7 mouse cellular contexts compared by ENCODE assay signal in the genomic region with DNA sequence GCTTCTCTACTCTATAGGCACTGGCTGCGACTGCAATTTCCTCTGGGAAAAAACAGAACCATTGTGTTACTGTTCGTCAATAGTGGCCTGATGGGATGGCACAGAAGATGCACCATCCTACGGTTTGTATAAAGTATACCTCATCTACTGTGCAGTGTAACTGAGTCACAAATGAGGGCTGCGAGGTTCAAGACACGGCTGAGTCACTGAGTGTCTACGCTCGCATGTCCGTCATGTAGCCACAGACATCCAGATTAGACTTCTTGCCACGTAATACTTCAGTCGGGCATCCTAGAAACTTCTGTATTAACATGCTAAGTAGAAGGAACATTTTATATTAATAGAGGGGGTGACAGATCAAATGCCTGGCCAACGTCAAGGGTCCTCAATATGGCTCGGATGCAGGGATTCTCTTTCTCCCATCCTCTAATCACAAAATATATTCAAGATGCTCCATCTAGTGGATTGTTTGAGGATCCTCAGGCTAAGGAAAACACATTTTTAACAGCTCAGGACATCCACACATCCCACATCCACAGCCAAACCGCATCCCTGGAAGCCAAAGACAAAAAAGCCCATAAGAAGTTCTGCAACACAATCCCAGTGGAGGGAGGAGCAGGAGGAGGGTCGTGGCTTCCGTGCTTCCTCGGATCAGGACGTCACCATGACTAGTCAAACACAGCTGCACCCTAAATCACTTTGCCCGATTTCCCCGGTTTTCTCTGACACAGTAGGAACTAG. TPM values are rescaled to one million over a fixed set of nuclear protein-coding genes. Genes with fewer than 3 reads are reported as not detected.
DNase-seq lines count a peak whose midpoint lies in the region; ATAC-seq and TF ChIP-seq lines count a peak whose summit lies in the region.

No protein-coding gene starts in this region.

- TF ChIP-seq CTCF in kidney, postnatal 0 days (IDR thresholded peaks at IDR 0.05; ENCODE audit: low read depth), result peak; percentile 79
- TF ChIP-seq CTCF in gastrocnemius, adult 2 months (IDR thresholded peaks at IDR 0.05), result peak; percentile 73

- H3K4me2 ChIP-seq in kidney, postnatal 0 days (ENCODE audit: low read length), result 0 out of 2 replicates have a peak overlapping the region, but pooled peaks have one; percentile 12
- H3K4me2 ChIP-seq in neural tube, embryonic 14.5 days (ENCODE audit: low read depth, low read length), result no peak overlapping the region

- no peaks in the 10 kb centered on the region for H3K27me3 ChIP-seq in kidney, postnatal 0 days (ENCODE audit: insufficient read depth, low read length)
- H3K27me3 ChIP-seq in neural tube, embryonic 14.5 days (ENCODE audit: control insufficient read depth, insufficient read depth, low read length), result no peaks in the 10 kb centered on the region

- no peak overlapping the region for H3K27ac ChIP-seq in kidney, postnatal 0 days
- peak overlapping the region; percentile 72 for H3K27ac ChIP-seq in gastrocnemius, adult 2 months
- no peak overlapping the region for H3K27ac ChIP-seq in neural tube, embryonic 14.5 days (ENCODE audit: low read depth, low read length)

- H3K4me3 ChIP-seq in kidney, postnatal 0 days (replicated peaks; ENCODE audit: low read depth, low read length), result no peak overlapping the region
- H3K4me3 ChIP-seq in gastrocnemius, adult 2 months, result peak overlapping the region; percentile 24
- no peak overlapping the region for H3K4me3 ChIP-seq in neural tube, embryonic 14.5 days (ENCODE audit: low read depth, low read length)

- 48% methylated on average over 19 of the region's 19 CpGs for WGBS in kidney, postnatal 0 days
- 55% methylated on average over 19 of the region's 19 CpGs for WGBS in neural tube, embryonic 14.5 days

- no peaks in the 10 kb centered on the region for H3K36me3 ChIP-seq in kidney, postnatal 0 days (ENCODE audit: insufficient read depth, low read length)
- no peaks in the 10 kb centered on the region for H3K36me3 ChIP-seq in neural tube, embryonic 14.5 days (ENCODE audit: control insufficient read depth, insufficient read depth, low read length)

- ATAC-seq in kidney, postnatal 0 days (replicated peaks; ENCODE audit: low FRiP score, low read depth), result no peak; the same call in 1 of the 2 replicates
- peak; percentile 58; the same call in 1 of the 2 replicates for ATAC-seq in neural tube, embryonic 14.5 days (ENCODE audit: low read depth)

- intact Hi-C loops in gastrocnemius, adult 2 months (cut with DNase I), result loop anchor here (5.0 kb wide), 2 partner anchors 56 to 106 kb away; no protein-coding TSS in a partner anchor

- peak; percentile 85 for DNase-seq in kidney, postnatal 0 days (ENCODE audit: low spot score)
- no peak for DNase-seq in kidney, postnatal 14 days
- DNase-seq in brain, adult 2 months (ENCODE audit: low read depth, low spot score), result peak; percentile 60
- DNase-seq in gastrocnemius, adult 2 months, result peak; percentile 39
- no peak for DNase-seq in testis, postnatal 14 days (ENCODE audit: low spot score)
- DNase-seq in right cerebral cortex, postnatal 4 days, result no peak

- H3K9ac ChIP-seq in kidney, postnatal 0 days (ENCODE audit: low read depth, low read length), result no peak overlapping the region
- no peak overlapping the region for H3K9ac ChIP-seq in neural tube, embryonic 14.5 days (replicated peaks; ENCODE audit: low read depth, low read length)

- H3K4me1 ChIP-seq in kidney, postnatal 0 days (replicated peaks; ENCODE audit: insufficient read depth, low read length), result no peaks in the 10 kb centered on the region
- H3K4me1 ChIP-seq in neural tube, embryonic 14.5 days (ENCODE audit: control insufficient read depth, insufficient read depth, low read length), result peaks cover 4% of the 10 kb centered on the region; the same call in 1 of the 2 replicates

- H3K9me3 ChIP-seq in kidney, postnatal 0 days (replicated peaks; ENCODE audit: low read length), result no peaks in the 10 kb centered on the region
- no peaks in the 10 kb centered on the region for H3K9me3 ChIP-seq in neural tube, embryonic 14.5 days (ENCODE audit: control insufficient read depth, low read length)

RNA-seq across cellular contexts. Expression of gene Dock9, which starts 44.8 kb away (rescaled TPM):
- 11.1 TPM in 2 replicates for polyA plus RNA-seq in kidney, postnatal 0 days (2015; fragmentation: Nextera tagmentation; extraction: Ambion mirVana)
- total RNA-seq in gastrocnemius, adult 2 months (2021), result 10 to 100 TPM; 15.3 to 21.4 TPM
- polyA plus RNA-seq in neural tube, embryonic 14.5 days (2014; fragmentation: Nextera tagmentation; extraction: Ambion mirVana), result 11.2 and 13.2 TPM in 2 replicates

Comparison
In these comparisons a context has a peak if more than half of its experiments do, and no peak if none do; other contexts are left out.
1. DNase-seq: peak in kidney, postnatal 0 days (single experiment), brain, adult 2 months (single experiment) and gastrocnemius, adult 2 months (single experiment); none in kidney, postnatal 14 days (single experiment), testis, postnatal 14 days (single experiment) and right cerebral cortex, postnatal 4 days (single experiment).